Mouse (Mus musculus) granulocyte monocyte progenitor cell, adult 5-6 weeks (primary cell): ENCODE data around the gene Cpn2. TPM values are rescaled to one million over a fixed set of nuclear protein-coding genes. Genes with fewer than 3 reads are reported as not detected.

Source experiments
- ATAC-seq: replicated peaks from 2 replicates; pipeline ENCODE4 v1.8.0; 2016; ENCODE audit warnings: mild to moderate bottlenecking, moderate TSS enrichment, inconsistent platforms; ENCODE audit not compliant: poor library complexity, severe bottlenecking
- total RNA-seq, 2 experiments: library from RNA; stranded (forward) in 1 of 2; stranded (reverse) in 1 of 2; fragments of 200-712, 200-1000 nt in 1 of 2; fragments of >200 nt in 1 of 2; fragmentation: Nextera tagmentation in 1 of 2; gene quantifications; 2 replicates each; pipeline ENCODE4 v1.2.3; 2014 to 2017

Cpn2 gene
- total RNA-seq, 2 experiments from 2014 or later: not detected

DNA sequence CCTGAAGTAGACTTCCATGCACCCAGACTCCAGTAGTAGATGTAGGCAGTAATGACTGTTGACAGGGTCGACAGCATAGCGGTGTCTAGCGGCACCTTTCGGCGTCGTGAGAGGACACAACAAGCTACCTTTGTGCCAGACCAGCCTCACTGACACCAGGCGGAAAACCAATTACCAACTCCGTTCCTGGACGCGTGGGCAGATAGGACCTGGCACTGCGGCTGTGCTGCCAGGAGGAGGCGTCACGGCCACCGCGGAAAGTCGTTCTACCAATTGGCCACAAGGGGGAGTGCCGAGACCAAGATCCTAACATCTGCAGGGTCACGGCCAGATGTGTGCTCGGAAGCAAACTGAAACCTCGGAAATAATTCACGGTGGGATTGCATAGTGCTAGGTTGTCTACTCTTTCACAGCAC is 15.3 kb downstream of the Cpn2 start:
- ATAC-seq: peak; percentile 99

DNA sequence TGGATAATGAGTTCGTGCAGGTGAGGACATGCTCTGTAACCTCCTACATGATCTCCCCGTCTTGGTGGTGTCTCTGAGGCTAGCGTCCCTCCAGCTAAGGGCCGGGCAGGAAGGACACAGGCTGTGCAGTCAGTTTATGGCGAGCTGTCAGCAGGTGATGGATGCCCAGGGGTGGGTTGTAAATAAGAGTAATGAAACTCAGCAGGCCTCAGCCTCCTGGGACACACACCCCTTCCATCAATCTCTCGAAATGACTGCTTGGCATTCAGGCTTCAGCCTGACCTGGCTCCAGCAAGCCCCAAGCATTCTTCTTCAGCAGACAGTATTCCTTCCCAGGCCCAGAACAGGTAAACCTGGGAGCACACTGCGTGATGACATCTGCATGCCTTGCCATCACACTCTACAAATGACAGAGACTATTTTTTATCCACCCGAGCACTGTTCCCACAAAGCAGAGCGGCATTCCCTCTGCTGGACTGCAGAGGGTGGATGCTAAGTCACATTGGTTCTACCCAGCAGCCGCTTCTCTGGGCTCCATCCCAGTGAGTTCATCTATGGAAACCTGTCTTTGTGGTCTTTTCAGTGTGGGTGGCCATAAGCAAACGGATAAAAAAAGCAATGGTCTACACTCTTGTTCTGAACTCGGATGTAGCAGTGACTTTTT is 23.1 kb downstream of the Cpn2 start:
- ATAC-seq: no peak

DNA sequence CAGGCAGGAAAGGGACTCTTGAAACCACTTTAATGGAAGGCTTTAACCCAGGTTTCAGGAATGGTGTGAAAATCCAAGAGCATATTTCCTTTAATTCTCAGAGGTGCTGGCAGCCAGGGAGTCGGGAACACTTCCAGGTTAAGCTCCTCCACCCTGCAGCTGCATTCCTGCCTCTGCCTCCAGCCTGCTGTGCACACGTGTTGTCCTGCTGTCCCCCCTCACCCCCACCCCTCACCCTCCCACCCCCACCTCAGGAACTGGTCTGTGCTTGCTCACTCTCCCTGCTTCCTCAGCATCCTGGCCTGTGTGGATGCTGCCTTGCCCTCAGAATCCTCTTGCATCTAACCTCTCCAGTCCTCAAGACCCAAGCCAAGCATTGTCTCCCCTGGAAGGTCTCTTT is 25.7 kb downstream of the Cpn2 start:
- ATAC-seq: no peak

DNA sequence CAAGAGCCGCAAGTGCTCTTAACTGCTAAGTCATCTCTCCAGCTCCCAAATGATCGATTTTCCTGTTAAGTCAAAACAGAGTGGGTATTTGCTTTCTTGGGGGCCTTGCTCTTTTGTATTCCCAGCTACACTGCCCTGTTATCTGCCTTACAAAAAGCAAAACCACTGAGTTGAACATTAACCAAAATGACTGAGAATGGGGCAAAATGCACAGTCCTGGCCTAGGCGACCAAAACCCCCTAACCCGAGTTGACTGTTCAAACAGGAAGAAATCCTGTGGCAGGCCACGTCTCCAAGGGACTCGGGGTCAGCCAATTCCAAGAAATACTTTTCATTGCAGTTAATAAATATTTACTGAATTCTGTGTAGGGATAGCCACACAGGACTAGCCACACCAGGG is 28.5 kb downstream of the Cpn2 start:
- no peak for ATAC-seq

- peak; percentile 86 for ATAC-seq
Observed at GRCm38 (mm10) chr16:30236091-30236699, 31.1 kb downstream of the Cpn2 start.

- ATAC-seq: no peak
Observed at GRCm38 (mm10) chr16:30235577-30235976, 31.7 kb downstream of the Cpn2 start.

- ATAC-seq: 0 out of 2 replicates have a peak, but pooled peaks have one; percentile 8
Observed at GRCm38 (mm10) chr16:30234636-30235546, 32.4 kb downstream of the Cpn2 start.

DNA sequence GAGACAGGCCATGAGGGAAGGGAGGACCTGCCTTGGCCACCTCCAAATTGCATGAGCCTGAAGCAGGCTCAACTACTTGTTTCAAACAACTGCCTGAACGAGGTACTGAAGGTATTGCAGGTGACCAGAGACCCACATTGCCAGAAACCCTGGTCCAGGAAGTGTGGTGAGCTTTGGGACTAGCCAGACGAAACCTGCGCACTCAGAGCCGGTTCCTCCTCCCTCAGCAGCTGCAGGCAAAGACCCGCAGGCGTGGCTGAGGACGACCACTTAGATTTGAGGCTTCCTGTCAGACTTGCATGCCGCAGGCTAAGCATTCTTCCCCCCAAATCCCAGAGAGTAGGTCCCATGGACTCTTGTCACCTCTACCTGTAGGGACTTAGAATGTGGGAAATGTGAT is 33.2 kb downstream of the Cpn2 start:
- ATAC-seq: peak; percentile 49; the same call in 1 of the 2 replicates

DNA sequence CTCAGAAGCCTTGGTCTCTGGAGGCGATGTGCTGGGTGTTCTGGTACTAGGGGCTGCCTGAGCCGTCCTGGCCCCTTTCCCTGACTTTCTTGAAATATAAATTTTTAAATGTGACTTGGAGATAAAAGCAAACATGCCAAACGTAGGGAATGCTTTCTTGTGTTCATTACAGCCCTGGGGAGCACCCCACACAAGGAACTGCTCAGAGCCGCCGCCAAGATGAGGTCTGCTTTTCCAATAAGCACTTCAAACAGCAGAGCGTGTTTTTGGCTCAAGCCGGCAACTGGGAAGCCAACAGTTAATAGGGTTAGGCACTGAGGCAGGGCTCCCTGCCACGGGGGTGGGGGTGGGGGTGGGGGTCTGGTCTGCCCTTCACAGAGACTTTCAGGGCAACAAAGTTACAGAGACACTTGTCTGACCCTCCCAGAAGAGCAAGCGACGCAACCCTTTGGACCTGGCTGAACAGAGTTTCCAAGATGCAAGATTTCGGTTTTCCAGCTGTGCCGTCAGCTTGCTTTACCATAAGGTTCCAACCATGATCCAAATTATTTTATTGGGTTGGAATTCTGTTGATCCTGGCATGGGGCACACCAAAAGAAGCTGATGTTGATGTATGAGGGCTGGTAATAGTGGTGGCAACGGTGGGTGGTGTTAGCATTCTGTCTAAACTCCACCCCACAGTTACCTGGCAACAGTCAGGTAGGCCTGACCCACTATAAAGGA is 35.3 kb downstream of the Cpn2 start:
- no peak for ATAC-seq

DNA sequence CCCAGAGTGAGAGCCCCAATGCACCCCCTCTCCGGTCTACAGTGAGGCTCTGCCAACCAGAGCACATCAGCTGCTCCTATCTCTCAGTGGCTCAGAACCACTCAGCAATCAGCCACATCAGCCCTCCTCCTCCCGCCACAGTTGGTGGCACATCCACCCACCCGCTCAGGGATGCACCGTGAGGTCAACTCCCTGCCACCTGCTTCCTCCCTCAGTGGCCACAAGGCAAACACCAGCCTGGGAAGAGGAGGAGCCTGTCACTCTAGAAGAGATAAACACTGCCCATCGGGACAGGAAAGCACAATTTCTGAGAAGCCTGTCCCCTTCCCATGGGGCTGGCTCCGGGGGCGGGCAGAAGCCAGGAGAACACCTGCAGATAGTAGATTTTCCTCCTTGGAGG is 39.9 kb downstream of the Cpn2 start:
- ATAC-seq: peak; percentile 90

DNA sequence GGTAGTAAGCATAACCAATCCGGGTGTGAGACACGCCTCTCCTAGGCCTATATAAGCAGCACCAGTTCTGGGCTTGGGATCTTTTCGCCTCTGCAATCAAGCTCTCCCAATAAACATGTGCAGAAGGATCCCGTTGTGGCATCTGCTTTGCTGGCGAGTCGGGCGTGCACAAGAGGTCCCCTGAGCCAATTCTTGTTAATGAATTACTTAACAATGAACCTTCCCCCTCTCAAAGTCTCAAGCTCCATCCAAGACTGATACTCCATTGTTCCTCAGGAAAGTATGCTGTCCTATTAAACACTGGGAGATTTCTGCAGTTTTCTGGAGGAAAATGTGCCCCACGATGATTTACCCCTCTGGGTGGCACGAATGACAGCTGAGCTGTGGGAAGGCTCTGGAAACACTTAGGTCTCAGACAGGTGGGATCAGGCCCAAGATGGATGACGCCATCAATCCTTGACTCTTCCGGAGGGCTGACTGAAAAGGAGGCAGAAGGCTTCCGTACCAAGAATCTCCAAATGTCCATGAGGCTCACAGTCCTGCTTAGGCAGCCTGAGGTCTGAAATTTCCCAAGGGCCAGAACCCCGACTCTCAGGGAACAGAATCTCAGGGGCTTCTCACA is 46.0 kb downstream of the Cpn2 start:
- ATAC-seq: no peak

DNA sequence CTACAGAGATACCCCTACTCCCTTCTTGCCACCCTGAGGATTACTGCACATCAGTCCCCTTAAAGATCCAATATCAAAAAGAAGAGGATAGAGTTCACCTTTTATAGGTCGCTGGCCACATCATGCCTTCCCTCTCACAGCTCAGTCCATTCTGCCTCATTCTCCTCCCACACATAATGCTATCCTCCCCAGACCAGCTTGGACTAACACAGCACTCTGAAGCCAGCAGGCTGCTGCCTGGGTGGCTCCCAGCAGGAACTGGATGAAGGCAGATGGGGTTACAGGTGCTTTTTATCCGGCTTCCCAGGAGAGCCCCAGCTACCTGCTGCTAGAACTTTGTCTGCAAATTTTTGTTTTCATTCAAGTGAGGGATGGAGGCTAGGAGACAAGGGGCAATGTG is 51.5 kb downstream of the Cpn2 start:
- no peak for ATAC-seq

DNA sequence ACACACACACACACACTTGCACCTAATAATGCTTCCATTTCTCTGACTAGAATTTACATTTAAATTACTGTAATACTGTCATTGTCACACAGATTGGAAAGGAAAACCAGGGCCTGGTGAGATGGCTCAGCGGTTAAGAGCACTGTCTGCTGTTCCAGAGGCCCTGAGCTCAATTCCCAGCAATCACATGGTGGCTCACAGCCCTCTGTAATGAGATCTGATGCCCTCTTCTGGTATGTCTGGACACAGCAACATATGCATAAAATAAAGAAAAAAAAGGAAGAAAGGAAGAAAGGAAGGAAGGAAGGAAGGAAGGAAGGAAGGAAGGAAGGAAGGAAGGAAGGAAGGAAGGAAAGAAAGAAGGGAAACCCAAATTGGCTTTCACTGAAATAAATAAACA is 53.7 kb downstream of the Cpn2 start:
- ATAC-seq: no peak

DNA sequence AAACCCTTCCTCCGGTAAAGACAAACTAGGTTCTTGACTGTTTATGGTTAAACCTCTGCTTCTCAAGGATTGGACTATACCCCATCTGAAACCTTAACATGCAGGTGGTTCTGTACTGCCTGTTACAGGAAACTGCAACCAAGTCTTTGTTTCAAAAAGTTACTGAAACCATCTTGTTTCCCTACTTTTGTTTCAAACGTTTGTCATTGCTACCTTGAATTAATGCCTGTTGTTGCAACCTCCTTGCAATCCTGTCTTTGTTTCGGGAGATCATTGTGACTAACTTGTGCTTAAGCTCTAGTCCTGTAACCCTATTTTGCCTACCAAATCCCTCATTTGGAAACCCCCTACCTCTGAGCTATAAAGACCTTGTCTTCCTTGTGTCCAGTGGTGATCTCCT is 55.3 kb downstream of the Cpn2 start:
- ATAC-seq: no peak

DNA sequence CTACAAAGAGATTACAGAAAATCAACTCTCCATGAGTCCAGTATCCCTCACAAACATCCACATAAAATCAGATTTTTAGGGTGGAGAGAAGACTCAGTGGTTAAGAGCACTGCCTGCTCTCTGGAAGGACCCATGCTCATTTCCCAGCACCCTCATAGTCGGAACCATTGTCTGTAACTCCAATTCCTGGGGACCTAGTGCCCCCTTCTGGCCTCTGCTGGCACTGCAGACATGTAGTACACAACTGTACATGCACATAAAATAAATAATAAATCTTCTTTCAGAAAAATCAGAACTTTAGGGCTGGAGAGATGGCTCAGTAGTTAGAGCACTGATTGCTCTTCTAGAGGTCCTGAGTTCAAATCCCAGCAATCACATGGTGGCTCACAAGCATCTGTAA is 58.0 kb downstream of the Cpn2 start:
- no peak for ATAC-seq

DNA sequence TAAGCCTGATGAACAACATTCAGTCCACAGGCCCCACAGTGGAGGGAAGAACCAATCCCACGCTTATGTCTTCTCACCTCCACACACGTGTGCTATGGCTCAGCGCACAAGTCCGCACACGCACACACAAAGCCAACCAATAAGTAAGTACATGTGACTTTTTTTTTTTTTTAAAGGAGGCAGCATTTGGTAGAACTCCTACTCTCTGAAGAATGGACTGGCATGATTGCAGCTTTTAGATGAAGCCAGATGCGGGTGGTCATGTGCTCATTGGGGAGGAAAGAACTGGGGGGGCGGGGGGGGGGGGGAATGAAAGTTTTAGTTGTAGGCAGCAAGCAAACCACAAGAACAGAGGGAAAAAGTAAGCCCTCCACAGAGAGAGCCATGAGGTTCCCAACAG is 59.3 kb downstream of the Cpn2 start:
- ATAC-seq: no peak

- no peak for ATAC-seq
Observed at GRCm38 (mm10) chr16:30207111-30207828, 60.0 kb downstream of the Cpn2 start.
